Mouse (Mus musculus): ENCODE measurements around the gene Rflnb. TPM values are rescaled to one million over a fixed set of nuclear protein-coding genes. Genes with fewer than 3 reads are reported as not detected.

Gene Rflnb
- polyA plus RNA-seq, 1 experiment = 11.5 TPM

DNA sequence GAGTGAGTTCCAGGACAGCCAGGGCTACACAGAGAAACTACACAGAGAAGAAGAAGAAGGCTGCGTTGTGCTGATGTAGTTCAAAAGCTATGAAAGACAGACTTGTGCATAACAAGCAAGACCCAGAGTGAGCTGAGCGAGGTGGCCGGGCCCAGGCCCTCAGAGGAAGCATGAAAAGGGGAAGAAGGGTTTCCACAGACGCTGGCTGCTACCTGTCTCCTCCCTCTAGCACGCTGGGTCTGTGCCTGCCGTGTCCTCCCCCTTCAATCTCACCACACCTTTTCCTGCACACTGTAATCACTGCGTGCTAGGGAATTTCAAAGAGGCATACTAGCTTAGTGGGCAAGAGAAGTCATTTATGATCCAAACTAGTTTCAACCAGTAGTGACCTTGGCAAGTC is 36.8 kb upstream of the Rflnb start:
- H3K27ac ChIP-seq (ENCODE audit: insufficient read depth, low read length) = no peak overlapping the region

GRCm38 (mm10) chr11:76060906-76061305 is 33.3 kb upstream of the Rflnb start:
- Histone ChIP-seq H3K36me3 (ENCODE audit: control insufficient read depth, insufficient read depth, low read length) (peaks cover 5% of the 10 kb centered on the region; the same call in 1 of the 2 replicates), H3K4me3 (ENCODE audit: extremely low read depth, insufficient read depth, insufficient read length) (no peak overlapping the region), H3K27ac (ENCODE audit: insufficient read depth, low read length) (no peak overlapping the region), H3K27me3 (ENCODE audit: control insufficient read depth, insufficient read depth, low read length) (no peaks in the 10 kb centered on the region), H3K4me1 (ENCODE audit: control insufficient read depth, insufficient read depth, insufficient read length) (no peaks in the 10 kb centered on the region; the same call in 1 of the 2 replicates)
- TF ChIP-seq POLR2A (IDR thresholded peaks at IDR 0.05; ENCODE audit: low read depth, low read length) = no peak
- no peak for TF ChIP-seq CTCF (IDR thresholded peaks at IDR 0.05; ENCODE audit: extremely low read depth, insufficient read depth, insufficient read length, insufficient replicate concordance)
- no peak for DNase-seq (ENCODE audit: low read depth in 1 of 2, low spot score in 2 of 2)
- 88% methylated on average over 2 of the region's 2 CpGs for WGBS

More for the DNA sequence above, 36.8 kb upstream of the Rflnb start:
- Histone ChIP-seq H3K4me1 (ENCODE audit: control insufficient read depth, insufficient read depth, insufficient read length) (peaks cover 5% of the 10 kb centered on the region; the same call in 1 of the 2 replicates), H3K4me3 (ENCODE audit: extremely low read depth, insufficient read depth, insufficient read length) (no peak overlapping the region), H3K27me3 (ENCODE audit: control insufficient read depth, insufficient read depth, low read length) (no peaks in the 10 kb centered on the region), H3K36me3 (ENCODE audit: control insufficient read depth, insufficient read depth, low read length) (peaks cover 5% of the 10 kb centered on the region; the same call in 1 of the 2 replicates)
- 18% methylated on average over 7 of the region's 7 CpGs for WGBS
- peak in 1 of 2 experiments; percentile 29 for DNase-seq (ENCODE audit: low read depth in 1 of 2, low spot score in 2 of 2)
- TF ChIP-seq POLR2A (IDR thresholded peaks at IDR 0.05; ENCODE audit: low read depth, low read length) (no peak), CTCF (IDR thresholded peaks at IDR 0.05; ENCODE audit: extremely low read depth, insufficient read depth, insufficient read length, insufficient replicate concordance) (no peak)

DNA sequence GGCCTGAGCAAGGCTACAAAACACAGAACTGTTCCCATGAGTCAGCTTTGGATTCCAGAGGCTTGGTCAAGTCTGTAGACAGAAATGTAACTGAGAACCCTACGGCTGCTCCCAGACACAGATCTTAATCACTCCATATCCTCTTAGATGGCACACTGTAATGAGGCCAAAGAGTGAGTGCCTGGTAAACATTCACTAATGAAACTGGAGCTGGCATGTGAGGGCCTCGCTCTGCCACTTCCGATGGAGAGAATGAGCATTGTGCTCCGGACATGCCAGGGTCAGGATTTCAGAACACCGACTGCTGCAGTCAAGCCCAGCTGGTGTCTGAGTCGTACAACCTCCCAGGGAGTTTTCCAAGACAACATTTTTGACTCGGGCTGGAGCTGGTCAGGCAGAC is 32.4 kb upstream of the Rflnb start:
- Histone ChIP-seq H3K4me1 (ENCODE audit: control insufficient read depth, insufficient read depth, insufficient read length) (no peaks in the 10 kb centered on the region; the same call in 1 of the 2 replicates), H3K27me3 (ENCODE audit: control insufficient read depth, insufficient read depth, low read length) (no peaks in the 10 kb centered on the region), H3K27ac (ENCODE audit: insufficient read depth, low read length) (no peak overlapping the region), H3K4me3 (ENCODE audit: extremely low read depth, insufficient read depth, insufficient read length) (no peak overlapping the region), H3K36me3 (ENCODE audit: control insufficient read depth, insufficient read depth, low read length) (peaks cover 5% of the 10 kb centered on the region; the same call in 1 of the 2 replicates)
- TF ChIP-seq POLR2A (IDR thresholded peaks at IDR 0.05; ENCODE audit: low read depth, low read length) = no peak
- DNase-seq (ENCODE audit: low read depth in 1 of 2, low spot score in 2 of 2) = no peak
- WGBS = 91% methylated on average over 7 of the region's 7 CpGs

DNA sequence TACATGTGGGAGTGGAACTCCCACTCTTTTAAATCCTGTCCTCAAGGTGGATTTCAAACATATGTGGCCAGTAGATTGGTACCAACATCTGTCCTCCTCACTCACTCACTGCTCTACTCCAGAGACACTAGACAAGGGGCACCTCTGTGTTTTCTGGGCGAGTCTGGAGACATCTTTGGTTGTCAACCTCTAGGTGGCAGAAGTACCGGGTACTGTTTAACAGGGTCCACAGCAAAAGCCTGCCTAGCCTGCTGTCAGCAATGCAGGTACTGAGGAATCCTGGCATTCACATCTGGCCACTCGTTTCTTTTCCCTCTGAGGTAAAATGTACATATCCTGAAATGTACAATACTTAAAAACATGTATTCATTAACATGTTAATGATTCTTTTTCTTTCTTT is 28.9 kb upstream of the Rflnb start:
- peak in 1 of 2 experiments; percentile 10 for DNase-seq (ENCODE audit: low read depth in 1 of 2, low spot score in 2 of 2)

DNA sequence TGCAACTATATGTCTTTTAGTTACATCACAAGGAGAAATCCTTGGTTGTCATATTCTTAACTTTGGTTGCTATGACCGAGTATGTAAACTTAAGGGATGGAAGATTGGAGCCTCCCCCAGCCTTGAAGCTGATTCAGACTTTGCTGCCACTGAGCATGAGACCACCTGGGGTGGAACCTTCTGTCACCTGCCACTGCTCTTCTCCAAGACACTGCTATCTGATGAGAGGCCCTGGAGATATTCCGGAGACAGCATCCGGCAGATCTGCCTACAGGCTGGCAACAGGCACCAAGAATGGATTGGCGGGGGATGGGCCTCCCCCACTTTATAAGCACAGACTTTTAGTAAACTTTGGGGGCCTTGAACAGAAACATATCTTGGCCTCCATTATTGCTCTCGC is 24.9 kb upstream of the Rflnb start:
- no peak for DNase-seq (ENCODE audit: low read depth in 1 of 2, low spot score in 2 of 2)
- no peak overlapping the region for H3K27ac ChIP-seq (ENCODE audit: insufficient read depth, low read length)
- no peaks in the 10 kb centered on the region for H3K27me3 ChIP-seq (ENCODE audit: control insufficient read depth, insufficient read depth, low read length)
- 95% methylated on average over 5 of the region's 5 CpGs for WGBS
- H3K4me3 ChIP-seq (ENCODE audit: extremely low read depth, insufficient read depth, insufficient read length) = no peak overlapping the region
- H3K36me3 ChIP-seq (ENCODE audit: control insufficient read depth, insufficient read depth, low read length) = peaks cover 1% of the 10 kb centered on the region
- no peak for TF ChIP-seq POLR2A (IDR thresholded peaks at IDR 0.05; ENCODE audit: low read depth, low read length)
- no peak for TF ChIP-seq CTCF (IDR thresholded peaks at IDR 0.05; ENCODE audit: extremely low read depth, insufficient read depth, insufficient read length, insufficient replicate concordance)
- no peaks in the 10 kb centered on the region for H3K4me1 ChIP-seq (ENCODE audit: control insufficient read depth, insufficient read depth, insufficient read length)

More for the DNA sequence above, 28.9 kb upstream of the Rflnb start:
- H3K4me3 ChIP-seq (ENCODE audit: extremely low read depth, insufficient read depth, insufficient read length) = no peak overlapping the region
- TF ChIP-seq CTCF (IDR thresholded peaks at IDR 0.05; ENCODE audit: extremely low read depth, insufficient read depth, insufficient read length, insufficient replicate concordance) = no peak
- no peak for TF ChIP-seq POLR2A (IDR thresholded peaks at IDR 0.05; ENCODE audit: low read depth, low read length)
- 0 out of 2 replicates have a peak, but pooled peaks cover 2% of the 10 kb centered on the region for H3K36me3 ChIP-seq (ENCODE audit: control insufficient read depth, insufficient read depth, low read length)
- no peaks in the 10 kb centered on the region for H3K27me3 ChIP-seq (ENCODE audit: control insufficient read depth, insufficient read depth, low read length)
- WGBS = 59% methylated on average over 3 of the region's 3 CpGs
- no peaks in the 10 kb centered on the region for H3K4me1 ChIP-seq (ENCODE audit: control insufficient read depth, insufficient read depth, insufficient read length)
- H3K27ac ChIP-seq (ENCODE audit: insufficient read depth, low read length) = no peak overlapping the region

DNA sequence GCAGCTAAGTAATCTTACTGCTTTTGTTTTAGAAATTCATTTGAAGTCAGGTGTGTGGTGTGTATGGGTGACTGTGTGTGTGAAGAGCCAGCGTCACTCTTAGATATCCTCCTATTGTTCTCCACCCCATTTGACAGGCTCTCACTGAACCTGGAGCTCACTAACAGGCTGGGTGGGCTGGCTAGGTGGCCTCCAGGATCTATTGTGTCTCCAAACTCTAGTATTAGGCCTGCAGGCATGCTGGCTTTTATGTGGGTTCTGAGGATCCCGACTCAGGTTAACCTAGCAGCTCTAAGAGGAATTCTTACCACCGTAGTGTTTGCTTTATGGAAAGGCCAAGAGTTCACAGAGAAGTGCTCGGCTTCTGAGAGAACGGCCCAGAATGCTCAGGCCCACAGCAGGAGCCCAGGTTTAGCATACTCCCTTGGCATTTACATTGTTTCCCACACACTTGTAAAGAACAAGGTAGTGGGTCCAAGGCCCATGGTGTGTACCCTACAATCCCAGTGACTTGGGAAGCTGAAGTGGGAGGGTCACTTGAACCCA is 23.5 kb upstream of the Rflnb start:
- Histone ChIP-seq H3K36me3 (ENCODE audit: control insufficient read depth, insufficient read depth, low read length) (peaks cover 7% of the 10 kb centered on the region), H3K4me3 (ENCODE audit: extremely low read depth, insufficient read depth, insufficient read length) (no peak overlapping the region), H3K27ac (ENCODE audit: insufficient read depth, low read length) (no peak overlapping the region), H3K27me3 (ENCODE audit: control insufficient read depth, insufficient read depth, low read length) (no peaks in the 10 kb centered on the region), H3K4me1 (ENCODE audit: control insufficient read depth, insufficient read depth, insufficient read length) (no peaks in the 10 kb centered on the region)
- TF ChIP-seq POLR2A (IDR thresholded peaks at IDR 0.05; ENCODE audit: low read depth, low read length) = no peak
- no peak for TF ChIP-seq CTCF (IDR thresholded peaks at IDR 0.05; ENCODE audit: extremely low read depth, insufficient read depth, insufficient read length, insufficient replicate concordance)
- DNase-seq (ENCODE audit: low read depth in 1 of 2, low spot score in 2 of 2) = no peak
- WGBS = 86% methylated on average over 5 of the region's 5 CpGs

DNA sequence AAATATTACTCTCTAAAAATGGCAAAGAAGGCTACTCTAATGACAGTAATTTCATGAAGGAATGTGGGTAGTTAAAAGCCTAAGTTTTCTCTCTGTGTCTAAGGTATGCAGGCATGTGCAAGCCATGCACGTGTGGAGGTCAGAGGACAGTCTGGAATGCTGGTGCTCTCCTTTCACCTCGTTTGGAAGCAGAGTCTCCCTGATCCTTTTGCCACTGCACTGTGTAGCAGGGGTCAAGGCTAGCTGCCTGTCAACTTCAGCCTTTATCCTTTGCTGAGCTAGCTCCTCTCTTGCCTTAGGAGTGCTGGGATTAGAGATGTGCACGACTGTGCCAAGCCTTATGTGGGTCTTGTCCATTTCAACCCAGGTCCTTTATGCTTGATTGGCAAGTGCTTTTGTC is 22.9 kb upstream of the Rflnb start:
- DNase-seq (ENCODE audit: low read depth in 1 of 2, low spot score in 2 of 2) = no peak
- H3K27me3 ChIP-seq (ENCODE audit: control insufficient read depth, insufficient read depth, low read length) = no peaks in the 10 kb centered on the region
- H3K27ac ChIP-seq (ENCODE audit: insufficient read depth, low read length) = no peak overlapping the region
- H3K4me3 ChIP-seq (ENCODE audit: extremely low read depth, insufficient read depth, insufficient read length) = no peak overlapping the region
- H3K4me1 ChIP-seq (ENCODE audit: control insufficient read depth, insufficient read depth, insufficient read length) = no peaks in the 10 kb centered on the region
- H3K36me3 ChIP-seq (ENCODE audit: control insufficient read depth, insufficient read depth, low read length) = peaks cover 7% of the 10 kb centered on the region
- WGBS = 72% methylated on average over 3 of the region's 3 CpGs
- TF ChIP-seq POLR2A (IDR thresholded peaks at IDR 0.05; ENCODE audit: low read depth, low read length) (no peak), CTCF (IDR thresholded peaks at IDR 0.05; ENCODE audit: extremely low read depth, insufficient read depth, insufficient read length, insufficient replicate concordance) (no peak)
